Mouse (Mus musculus) c-Kit-positive CD71-negative TER-119-negative erythroid progenitor cells, embryonic 14.5 days (primary cell): ENCODE measurements around the gene As3mt.

Experiments used
- DNase-seq: peaks from one replicate; pipeline ENCODE4 v3.0.0-alpha.2; 2013; ENCODE audit warnings: low read depth

As3mt gene

GRCm38 (mm10) chr19:46789782-46790181, 82.5 kb downstream of the As3mt start:
- no peak for DNase-seq
